Mouse (Mus musculus): ENCODE results near the gene Slc5a11. TPM values are rescaled to one million over a fixed set of nuclear protein-coding genes. Genes with fewer than 3 reads are reported as not detected.
A peak's percentile ranks its signal among the peaks of the same experiment; 100 is the strongest.

Slc5a11 gene
- polyA plus RNA-seq, 1 experiment from 2014 or later = 0.58 TPM

GRCm38 (mm10) chr7:123300258-123300657, 85.7 kb downstream of the Slc5a11 start:
- Histone ChIP-seq H3K27ac (ENCODE audit: low read length) (no peak overlapping the region), H3K4me2 (ENCODE audit: low read depth, low read length) (no peak overlapping the region), H3K4me1 (ENCODE audit: control insufficient read depth, low read depth, low read length) (no peaks in the 10 kb centered on the region), H3K4me3 (ENCODE audit: low read depth, low read length) (no peak overlapping the region), H3K27me3 (ENCODE audit: control insufficient read depth, insufficient read depth, low read depth, low read length) (no peaks in the 10 kb centered on the region), H3K36me3 (ENCODE audit: control insufficient read depth, insufficient read depth) (peaks cover 6% of the 10 kb centered on the region; the same call in 1 of the 2 replicates), H3K9me3 (replicated peaks; ENCODE audit: control insufficient read depth, low read length) (no peaks in the 10 kb centered on the region), H3K9ac (ENCODE audit: low read depth, low read length) (no peak overlapping the region)
- no peak for ATAC-seq (ENCODE audit: low read depth)
- WGBS (ENCODE audit: insufficient replicate concordance) = 54% methylated on average over 3 of the region's 3 CpGs

GRCm38 (mm10) chr7:123305397-123305796, 90.8 kb downstream of the Slc5a11 start:
- no peak overlapping the region for H3K27ac ChIP-seq (ENCODE audit: low read length)
- H3K4me2 ChIP-seq (ENCODE audit: low read depth, low read length) = no peak overlapping the region
- no peak overlapping the region for H3K4me3 ChIP-seq (ENCODE audit: low read depth, low read length)
- H3K27me3 ChIP-seq (ENCODE audit: control insufficient read depth, insufficient read depth, low read depth, low read length) = no peaks in the 10 kb centered on the region
- no peak overlapping the region for H3K9ac ChIP-seq (ENCODE audit: low read depth, low read length)
- WGBS (ENCODE audit: insufficient replicate concordance) = 63% methylated on average over 2 of the region's 2 CpGs
- no peak for ATAC-seq (ENCODE audit: low read depth)
- H3K4me1 ChIP-seq (ENCODE audit: control insufficient read depth, low read depth, low read length) = no peaks in the 10 kb centered on the region
- no peaks in the 10 kb centered on the region for H3K9me3 ChIP-seq (replicated peaks; ENCODE audit: control insufficient read depth, low read length)
- H3K36me3 ChIP-seq (ENCODE audit: control insufficient read depth, insufficient read depth) = peaks cover 10% of the 10 kb centered on the region

GRCm38 (mm10) chr7:123307236-123307635, 92.7 kb downstream of the Slc5a11 start:
- H3K4me3 ChIP-seq (ENCODE audit: low read depth, low read length) = no peak overlapping the region
- H3K4me1 ChIP-seq (ENCODE audit: control insufficient read depth, low read depth, low read length) = no peaks in the 10 kb centered on the region
- ATAC-seq (ENCODE audit: low read depth) = no peak
- no peak overlapping the region for H3K27ac ChIP-seq (ENCODE audit: low read length)
- no peak overlapping the region for H3K9ac ChIP-seq (ENCODE audit: low read depth, low read length)
- no peak overlapping the region for H3K4me2 ChIP-seq (ENCODE audit: low read depth, low read length)
- H3K27me3 ChIP-seq (ENCODE audit: control insufficient read depth, insufficient read depth, low read depth, low read length) = no peaks in the 10 kb centered on the region
- WGBS (ENCODE audit: insufficient replicate concordance) = 83% methylated on average over 8 of the region's 8 CpGs
- H3K9me3 ChIP-seq (replicated peaks; ENCODE audit: control insufficient read depth, low read length) = no peaks in the 10 kb centered on the region
- H3K36me3 ChIP-seq (ENCODE audit: control insufficient read depth, insufficient read depth) = peaks cover 12% of the 10 kb centered on the region

GRCm38 (mm10) chr7:123307887-123308558, 93.4 kb downstream of the Slc5a11 start:
- Histone ChIP-seq H3K27ac (ENCODE audit: low read length) (no peak overlapping the region), H3K4me1 (ENCODE audit: control insufficient read depth, low read depth, low read length) (no peaks in the 10 kb centered on the region), H3K9ac (ENCODE audit: low read depth, low read length) (no peak overlapping the region), H3K4me2 (ENCODE audit: low read depth, low read length) (no peak overlapping the region), H3K4me3 (ENCODE audit: low read depth, low read length) (no peak overlapping the region), H3K9me3 (replicated peaks; ENCODE audit: control insufficient read depth, low read length) (no peaks in the 10 kb centered on the region), H3K27me3 (ENCODE audit: control insufficient read depth, insufficient read depth, low read depth, low read length) (no peaks in the 10 kb centered on the region), H3K36me3 (ENCODE audit: control insufficient read depth, insufficient read depth) (peaks cover 17% of the 10 kb centered on the region)
- 89% methylated on average over 4 of the region's 4 CpGs for WGBS (ENCODE audit: insufficient replicate concordance)
- ATAC-seq (ENCODE audit: low read depth) = no peak

- Histone ChIP-seq H3K4me2 (ENCODE audit: low read depth, low read length) (no peak overlapping the region), H3K27ac (ENCODE audit: low read length) (no peak overlapping the region), H3K36me3 (ENCODE audit: control insufficient read depth, insufficient read depth) (peaks cover 7% of the 10 kb centered on the region), H3K4me3 (ENCODE audit: low read depth, low read length) (no peak overlapping the region), H3K4me1 (ENCODE audit: control insufficient read depth, low read depth, low read length) (no peaks in the 10 kb centered on the region), H3K9ac (ENCODE audit: low read depth, low read length) (no peak overlapping the region), H3K27me3 (ENCODE audit: control insufficient read depth, insufficient read depth, low read depth, low read length) (no peaks in the 10 kb centered on the region), H3K9me3 (replicated peaks; ENCODE audit: control insufficient read depth, low read length) (no peaks in the 10 kb centered on the region)
- 61% methylated on average over 5 of the region's 5 CpGs for WGBS (ENCODE audit: insufficient replicate concordance)
- ATAC-seq (ENCODE audit: low read depth) = no peak
Measured at GRCm38 (mm10) chr7:123311836-123312235, 97.3 kb downstream of the Slc5a11 start.

GRCm38 (mm10) chr7:123312738-123313137, 98.2 kb downstream of the Slc5a11 start:
- peaks cover 7% of the 10 kb centered on the region for H3K36me3 ChIP-seq (ENCODE audit: control insufficient read depth, insufficient read depth)
- no peak overlapping the region for H3K4me3 ChIP-seq (ENCODE audit: low read depth, low read length)
- H3K9me3 ChIP-seq (replicated peaks; ENCODE audit: control insufficient read depth, low read length) = no peaks in the 10 kb centered on the region
- ATAC-seq (ENCODE audit: low read depth) = no peak
- H3K4me2 ChIP-seq (ENCODE audit: low read depth, low read length) = no peak overlapping the region
- H3K9ac ChIP-seq (ENCODE audit: low read depth, low read length) = no peak overlapping the region
- no peaks in the 10 kb centered on the region for H3K27me3 ChIP-seq (ENCODE audit: control insufficient read depth, insufficient read depth, low read depth, low read length)
- H3K27ac ChIP-seq (ENCODE audit: low read length) = no peak overlapping the region
- 65% methylated on average over 3 of the region's 3 CpGs for WGBS (ENCODE audit: insufficient replicate concordance)
- H3K4me1 ChIP-seq (ENCODE audit: control insufficient read depth, low read depth, low read length) = no peaks in the 10 kb centered on the region

- peaks cover 19% of the 10 kb centered on the region for H3K36me3 ChIP-seq (ENCODE audit: control insufficient read depth, insufficient read depth)
- no peaks in the 10 kb centered on the region for H3K27me3 ChIP-seq (ENCODE audit: control insufficient read depth, insufficient read depth, low read depth, low read length)
- peaks cover 43% of the 10 kb centered on the region for H3K4me1 ChIP-seq (ENCODE audit: control insufficient read depth, low read depth, low read length)
- 41% methylated on average over 13 of the region's 13 CpGs for WGBS (ENCODE audit: insufficient replicate concordance)
- peak overlapping the region; percentile 16; the same call in 1 of the 2 replicates for H3K4me2 ChIP-seq (ENCODE audit: low read depth, low read length)
- no peak overlapping the region for H3K27ac ChIP-seq (ENCODE audit: low read length)
- H3K9me3 ChIP-seq (replicated peaks; ENCODE audit: control insufficient read depth, low read length) = no peaks in the 10 kb centered on the region
- H3K9ac ChIP-seq (ENCODE audit: low read depth, low read length) = 0 out of 2 replicates have a peak overlapping the region, but pooled peaks have one; percentile 12
- no peak overlapping the region for H3K4me3 ChIP-seq (ENCODE audit: low read depth, low read length)
- ATAC-seq (ENCODE audit: low read depth) = peak; percentile 68
Measured at GRCm38 (mm10) chr7:123322452-123323121, 108.0 kb downstream of the Slc5a11 start.

Other genes with a start within 250 kb of the Slc5a11 start
- 7.1 and 7.9 TPM in 2 replicates for gene Rbbp6, start 249.1 kb upstream of the Slc5a11 start, polyA plus RNA-seq (2015; fragmentation: Nextera tagmentation; extraction: Ambion mirVana)
- gene Tnrc6a, start 90.9 kb upstream of the Slc5a11 start, polyA plus RNA-seq (2015; fragmentation: Nextera tagmentation; extraction: Ambion mirVana) = 11.9 and 12.7 TPM in 2 replicates
- gene Lcmt1, start 155.0 kb downstream of the Slc5a11 start, polyA plus RNA-seq (2015; fragmentation: Nextera tagmentation; extraction: Ambion mirVana) = 18.4 and 19.8 TPM in 2 replicates
- gene Arhgap17, start 155.1 kb downstream of the Slc5a11 start, polyA plus RNA-seq (2015; fragmentation: Nextera tagmentation; extraction: Ambion mirVana) = 8.8 and 10.1 TPM in 2 replicates
- 86.1 and 125 TPM in 2 replicates for gene Aqp8, start 247.5 kb downstream of the Slc5a11 start, polyA plus RNA-seq (2015; fragmentation: Nextera tagmentation; extraction: Ambion mirVana)